Mouse (Mus musculus) cerebellum, adult 2 months (tissue): ENCODE data around the gene Snd1. TPM values are rescaled to one million over a fixed set of nuclear protein-coding genes. Genes with fewer than 3 reads are reported as not detected.
A peak's percentile ranks its signal among the peaks of the same experiment; 100 is the strongest.

Source experiments
- DNase-seq, 2 experiments: peaks; one replicate each; pipeline ENCODE4 v3.0.0; 2021
- H3K27ac ChIP-seq: fragments of 200-500 bp; 2 replicates; pipeline ENCODE4 v1.5.1; 2012; ENCODE audit warnings: low read length, control low read depth, inconsistent platforms; ENCODE audit not compliant: insufficient read depth
- H3K27me3 ChIP-seq: fragments of 200-500 bp; 2 replicates; pipeline ENCODE4 v1.6.1; 2012; ENCODE audit warnings: inconsistent platforms, mild to moderate bottlenecking, low read length, moderate library complexity; ENCODE audit not compliant: control insufficient read depth, insufficient read depth
- H3K4me1 ChIP-seq: fragments of 200-500 bp; 2 replicates; pipeline ENCODE4 v1.6.1; 2011; ENCODE audit warnings: low read length; ENCODE audit not compliant: control insufficient read depth, insufficient read depth
- H3K4me3 ChIP-seq: fragments of 200-500 bp; replicated peaks from 2 replicates; pipeline ENCODE3; 2011; ENCODE audit warnings: mild to moderate bottlenecking, low read depth, low read length, control low read depth; ENCODE audit not compliant: insufficient read depth
- CTCF ChIP-seq: fragments of 200-500 bp; IDR thresholded peaks from 2 replicates; pipeline ENCODE4 v1.5.1; 2011; ENCODE audit warnings: low read depth, mild to moderate bottlenecking, control low read depth, low read length, moderate library complexity, borderline replicate concordance; ENCODE audit not compliant: insufficient read depth
- POLR2A ChIP-seq: fragments of 200-500 bp; IDR thresholded peaks from 2 replicates; pipeline ENCODE4 v1.6.1; 2011; ENCODE audit warnings: low read length, control low read depth, borderline replicate concordance; ENCODE audit not compliant: insufficient read depth
- WGBS: fragments of 180-500 bp; shearing (Covaris S2); methylation state at CpG from one replicate; pipeline ENCODE4 v1.1.7; 2018; 5-methylcytosine and 5-hydroxymethylcytosine counted together
- polyA plus RNA-seq: library from polyadenylated mRNA; depleted of rRNA; stranded (reverse); fragments of >200 nt; gene quantifications from 2 replicates; pipeline ENCODE4 v1.2.3, GENCODE M21; 2012

The Snd1 gene
- polyA plus RNA-seq, 1 experiment, result 57.0 TPM

DNA sequence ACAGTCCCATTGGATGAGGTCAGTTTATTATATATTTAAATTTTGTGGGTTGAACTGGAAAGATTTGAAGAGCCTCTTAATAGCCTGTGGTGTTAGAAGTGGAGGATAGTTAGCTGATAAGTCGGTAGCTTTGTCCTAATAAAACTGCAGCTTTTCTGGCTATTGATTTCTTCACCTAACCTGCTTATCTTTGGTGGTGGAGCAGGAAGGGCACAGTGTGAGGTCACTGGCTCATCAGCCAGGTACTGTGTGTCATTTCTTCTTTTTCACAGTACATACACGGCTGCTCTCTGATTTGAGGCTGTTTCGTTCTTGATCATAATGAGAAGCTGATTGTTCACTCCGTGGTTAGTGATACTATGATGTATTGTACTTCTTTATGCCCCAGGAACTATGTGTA, 134.4 kb downstream of the Snd1 start:
- Histone ChIP-seq H3K4me1 (no peaks in the 10 kb centered on the region), H3K4me3 (no peak overlapping the region), H3K27ac (no peak overlapping the region), H3K27me3 (no peaks in the 10 kb centered on the region)
- WGBS, result 88% methylated on average over 4 of the region's 4 CpGs
- no peak for DNase-seq
- TF ChIP-seq POLR2A (no peak), CTCF (no peak)

DNA sequence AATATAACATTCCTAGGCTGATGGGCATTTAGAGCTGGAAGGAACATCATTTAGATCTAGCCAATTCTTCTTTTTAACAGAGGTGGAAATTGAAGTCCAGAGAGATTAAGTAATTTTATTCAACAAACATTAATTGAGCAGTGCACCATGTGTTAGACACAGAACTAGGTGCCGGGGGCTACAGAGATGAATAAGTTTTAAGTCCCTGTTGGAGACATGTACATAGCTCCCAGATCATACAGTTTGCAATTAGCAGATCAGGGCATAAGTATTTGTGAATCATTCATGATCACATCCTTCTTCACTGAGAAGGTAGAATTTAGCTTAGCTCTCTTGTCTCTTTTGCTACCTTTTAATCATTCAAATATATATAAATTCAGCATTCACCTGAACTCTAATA, 135.2 kb downstream of the Snd1 start:
- Histone ChIP-seq H3K4me1 (peaks cover 5% of the 10 kb centered on the region; the same call in 1 of the 2 replicates), H3K4me3 (no peak overlapping the region), H3K27me3 (no peaks in the 10 kb centered on the region), H3K27ac (no peak overlapping the region)
- DNase-seq, result no peak
- 96% methylated on average over 1 of the region's 1 CpGs for WGBS
- TF ChIP-seq CTCF (no peak), POLR2A (no peak)

GRCm38 (mm10) chr6:28613441-28613840, 138.5 kb downstream of the Snd1 start:
- WGBS, result 95% methylated on average over 4 of the region's 4 CpGs
- Histone ChIP-seq H3K27me3 (no peaks in the 10 kb centered on the region), H3K4me1 (peaks cover 14% of the 10 kb centered on the region), H3K4me3 (no peak overlapping the region), H3K27ac (no peak overlapping the region)
- no peak for DNase-seq
- TF ChIP-seq POLR2A (no peak), CTCF (no peak)

DNA sequence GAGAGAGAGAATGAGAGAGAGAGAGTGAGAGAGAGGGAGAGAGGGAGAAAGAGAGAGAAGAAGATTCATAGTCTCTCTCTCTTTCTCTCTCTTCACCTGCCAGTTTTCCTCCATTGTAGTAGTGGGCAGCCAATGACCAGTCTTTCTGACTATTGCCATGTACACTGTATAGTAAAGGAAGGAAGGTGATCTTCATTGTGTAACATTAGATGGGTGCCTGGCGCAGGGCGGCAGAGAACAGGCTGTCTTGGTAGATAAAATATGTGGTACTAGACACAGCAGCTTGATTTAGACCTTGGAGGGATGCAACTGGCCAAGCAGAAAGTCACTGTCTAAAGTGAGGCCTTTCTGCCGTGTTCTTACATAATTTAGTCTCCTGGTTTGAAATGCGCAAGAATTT, 139.9 kb downstream of the Snd1 start:
- WGBS, result 82% methylated on average over 4 of the region's 4 CpGs
- DNase-seq, result no peak
- Histone ChIP-seq H3K4me1 (peaks cover 20% of the 10 kb centered on the region), H3K4me3 (no peak overlapping the region), H3K27ac (0 out of 2 replicates have a peak overlapping the region, but pooled peaks have one; percentile 4), H3K27me3 (no peaks in the 10 kb centered on the region)
- TF ChIP-seq POLR2A, result no peak
- TF ChIP-seq CTCF, result no peak

DNA sequence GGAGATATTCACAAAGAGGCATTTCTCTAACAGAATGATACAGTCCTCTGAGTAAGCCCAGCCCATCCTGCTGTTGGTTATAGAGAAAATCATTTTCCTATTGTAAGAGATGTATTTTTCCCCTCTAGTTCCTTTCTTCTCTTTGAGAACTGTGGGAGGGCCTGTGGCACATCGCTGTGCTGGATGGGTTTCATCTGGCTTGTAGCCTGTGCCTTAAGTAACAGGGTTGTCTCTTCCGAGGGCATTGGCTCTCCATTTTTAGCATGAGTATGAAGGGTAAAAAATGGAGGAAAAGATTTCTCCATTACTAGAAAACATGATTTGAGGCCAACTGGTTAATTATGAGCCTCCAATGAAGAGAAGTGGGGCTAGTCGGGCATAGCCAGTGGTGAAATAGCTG, 140.5 kb downstream of the Snd1 start:
- no peaks in the 10 kb centered on the region for H3K27me3 ChIP-seq
- peak in 1 of 2 experiments; percentile 38 for DNase-seq

DNA sequence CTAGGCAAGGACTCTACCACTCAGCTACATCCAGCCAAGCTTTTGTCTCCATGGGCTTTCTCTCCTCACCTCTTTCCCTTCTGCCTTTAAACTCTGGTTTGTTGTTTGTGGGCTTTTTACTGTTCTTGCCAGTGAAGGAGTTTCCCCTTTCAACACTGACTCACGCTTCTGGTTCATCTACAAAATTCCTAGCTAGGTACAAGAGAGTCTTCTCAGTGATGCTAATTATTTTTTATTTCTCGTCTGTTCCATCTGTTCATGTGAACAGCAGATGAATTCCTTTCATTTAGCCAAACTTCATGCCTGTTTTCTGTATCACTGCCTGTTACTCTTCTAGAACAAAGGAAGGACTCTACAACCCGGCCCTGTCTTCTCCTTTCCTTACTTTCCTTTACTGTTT, 141.0 kb downstream of the Snd1 start:
- 33% methylated on average over 3 of the region's 3 CpGs for WGBS
- Histone ChIP-seq H3K27me3 (no peaks in the 10 kb centered on the region), H3K27ac (peak overlapping the region; percentile 1; the same call in 1 of the 2 replicates), H3K4me1 (peaks cover 20% of the 10 kb centered on the region), H3K4me3 (no peak overlapping the region)
- TF ChIP-seq POLR2A, result no peak
- no peak for TF ChIP-seq CTCF
- DNase-seq, result peak in 1 of 2 experiments; percentile 21

More for the DNA sequence above, 140.5 kb downstream of the Snd1 start:
- no peak for TF ChIP-seq CTCF
- TF ChIP-seq POLR2A, result no peak
- 40% methylated on average over 3 of the region's 3 CpGs for WGBS
- Histone ChIP-seq H3K4me3 (no peak overlapping the region), H3K27ac (peak overlapping the region; percentile 1; the same call in 1 of the 2 replicates), H3K4me1 (peaks cover 20% of the 10 kb centered on the region)

GRCm38 (mm10) chr6:28618299-28618698, 143.4 kb downstream of the Snd1 start:
- Histone ChIP-seq H3K4me1 (peaks cover 20% of the 10 kb centered on the region), H3K27ac (no peak overlapping the region), H3K4me3 (no peak overlapping the region), H3K27me3 (no peaks in the 10 kb centered on the region)
- WGBS, result 76% methylated on average over 3 of the region's 3 CpGs
- DNase-seq, result no peak
- TF ChIP-seq CTCF (no peak), POLR2A (no peak)

DNA sequence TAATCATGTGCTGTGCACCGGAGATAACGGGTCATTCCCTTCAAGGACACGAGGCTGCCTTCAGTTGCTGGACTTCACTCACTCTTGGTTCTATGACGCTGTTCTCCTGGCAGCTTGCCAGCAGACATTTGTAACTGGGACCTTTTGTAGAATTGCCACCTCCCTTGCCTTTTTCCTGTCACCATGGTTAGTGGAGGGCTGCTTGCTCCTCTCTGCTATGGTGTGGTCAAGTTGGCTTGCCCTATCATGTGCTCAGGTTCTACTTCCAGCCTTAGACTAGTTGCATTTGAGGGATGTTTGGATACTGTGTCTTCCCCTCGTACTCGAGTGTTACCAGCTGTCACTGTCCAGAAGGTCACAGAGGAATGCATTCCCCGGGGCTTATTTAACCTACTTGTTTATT, 143.8 kb downstream of the Snd1 start:
- no peak overlapping the region for H3K27ac ChIP-seq
- TF ChIP-seq POLR2A (no peak), CTCF (no peak)
- H3K27me3 ChIP-seq, result no peaks in the 10 kb centered on the region
- peak; percentile 59 for DNase-seq
- peaks cover 20% of the 10 kb centered on the region for H3K4me1 ChIP-seq
- H3K4me3 ChIP-seq, result no peak overlapping the region
- 16% methylated on average over 7 of the region's 7 CpGs for WGBS

DNA sequence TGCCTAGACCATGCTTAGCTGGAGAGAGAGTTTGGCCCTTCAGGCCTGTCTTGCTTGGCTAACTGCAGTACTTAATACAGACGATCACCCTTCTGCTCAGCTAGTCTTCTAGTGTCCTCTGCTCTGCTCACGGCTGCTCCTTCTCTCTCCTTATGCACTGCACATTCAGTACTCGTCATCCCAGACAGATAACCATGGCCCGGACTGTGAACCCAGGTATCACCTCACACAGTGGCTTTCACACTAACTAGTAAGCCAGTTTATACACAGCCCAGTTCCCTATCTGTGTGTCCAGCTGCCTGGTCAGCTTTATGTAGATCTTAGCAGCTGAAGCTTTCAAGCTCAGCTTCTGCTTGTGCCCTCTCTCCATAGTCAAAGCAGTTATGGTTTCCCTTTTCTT, 146.5 kb downstream of the Snd1 start:
- no peak for DNase-seq
- WGBS, result 90% methylated on average over 4 of the region's 4 CpGs
- Histone ChIP-seq H3K4me3 (no peak overlapping the region), H3K27ac (no peak overlapping the region), H3K4me1 (peaks cover 6% of the 10 kb centered on the region; the same call in 1 of the 2 replicates), H3K27me3 (no peaks in the 10 kb centered on the region)
- TF ChIP-seq POLR2A (no peak), CTCF (no peak)
